Mouse (Mus musculus): Measurements from ENCODE around the gene Gm9972.

DNA sequence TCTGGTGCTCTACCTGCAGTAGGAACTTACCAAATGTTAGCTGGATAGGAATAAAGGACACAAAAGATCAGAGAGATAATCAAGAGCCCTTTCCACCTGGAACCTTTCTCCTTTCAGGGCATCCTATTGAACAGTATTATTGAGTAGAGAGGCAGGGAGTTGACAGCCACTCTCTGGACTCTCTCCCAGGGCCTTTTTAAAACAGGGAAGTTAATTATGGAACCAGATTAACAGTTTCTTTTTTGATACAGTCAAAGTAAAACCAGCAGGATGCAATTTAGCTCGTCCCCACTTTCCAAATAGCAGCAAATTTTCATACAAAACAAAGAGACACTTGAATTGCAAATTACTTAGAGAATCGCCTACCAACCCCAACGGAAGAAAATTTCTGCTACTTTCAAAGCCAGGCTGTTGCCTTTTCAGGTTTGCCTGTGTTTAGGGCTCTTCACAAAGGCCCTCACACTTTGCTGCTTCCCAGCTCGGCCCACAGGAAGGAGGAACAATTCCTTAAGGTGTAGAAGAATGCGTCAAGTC, 24.0 kb downstream of the Gm9972 start:
- TF ChIP-seq POLR2A (IDR thresholded peaks at IDR 0.05; ENCODE audit: borderline replicate concordance, extremely low read depth, insufficient read depth, insufficient read length, poor library complexity, severe bottlenecking) = no peak
- TF ChIP-seq CTCF (IDR thresholded peaks at IDR 0.05; ENCODE audit: borderline replicate concordance, extremely low read depth, insufficient read depth, insufficient read length) = no peak

Data from brain, embryonic 14.5 days (tissue).